Mouse (Mus musculus) lung, postnatal 36 days (tissue): Measurements from ENCODE around the gene Nup107.
"Not testable (repeated sequence)": the region's sequence is repeated elsewhere in the genome, so short reads cannot be mapped to it uniquely, and the experiment has no call there.

Experiments
- DNase-seq: peaks from one replicate; pipeline ENCODE4 v3.0.0; 2022; ENCODE audit warnings: mixed read lengths

Gene Nup107

DNA sequence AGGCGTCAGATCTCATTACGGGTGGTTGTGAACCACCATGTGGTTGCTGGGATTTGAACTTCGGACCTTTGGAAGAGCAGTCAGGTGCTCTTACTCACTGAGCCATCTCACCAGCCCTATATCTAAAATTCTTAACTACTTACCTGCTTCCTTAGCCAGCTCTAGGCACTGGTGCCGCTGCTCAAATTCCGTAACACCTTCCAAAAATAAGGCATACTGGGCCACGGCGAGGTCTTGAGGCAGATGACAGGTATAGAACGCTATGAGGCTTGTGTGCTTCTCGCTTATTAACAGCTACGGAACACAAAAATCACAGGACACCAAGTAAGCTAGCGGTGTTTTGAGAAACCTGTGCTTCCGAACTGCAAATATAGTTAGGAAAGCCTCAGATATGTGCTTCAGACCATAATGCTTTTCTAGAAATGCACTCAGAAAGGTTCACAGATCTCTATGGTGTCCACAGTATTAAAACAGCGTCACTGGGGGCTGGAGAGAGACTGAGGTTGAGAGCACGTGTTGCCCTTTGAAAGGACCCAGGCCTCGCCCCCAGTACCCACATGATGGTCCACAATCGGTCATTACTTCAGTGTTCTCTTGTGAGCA lies 28.8 kb downstream of the Nup107 start:
- DNase-seq = no peak

- no peak for DNase-seq
These were observed 29.5 kb downstream of the Nup107 start for GRCm38 (mm10) chr10:117762966-117763365.

GRCm38 (mm10) chr10:117762281-117762830 lies 30.1 kb downstream of the Nup107 start:
- no peak for DNase-seq

DNA sequence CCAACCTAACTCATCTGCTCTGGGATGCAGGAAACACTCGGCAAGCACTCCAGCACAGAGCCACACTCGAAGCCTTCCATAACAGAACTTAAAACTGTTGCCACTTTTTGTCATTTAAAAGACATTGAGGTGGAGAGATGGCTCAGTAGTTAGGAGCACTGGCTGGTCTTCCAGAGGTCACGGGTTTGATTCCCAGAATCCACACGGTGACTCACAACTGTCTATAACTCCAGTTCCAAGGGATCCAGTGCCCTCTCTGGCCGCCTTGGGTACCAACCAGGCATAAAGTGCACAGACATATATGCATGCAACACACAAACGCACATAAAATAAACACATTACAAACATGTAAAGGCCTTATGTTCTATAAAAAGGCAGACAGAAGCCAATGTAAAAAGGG lies 31.0 kb downstream of the Nup107 start:
- DNase-seq = no peak

- DNase-seq = no peak
These were observed 31.6 kb downstream of the Nup107 start for GRCm38 (mm10) chr10:117760831-117761335.

GRCm38 (mm10) chr10:117759844-117760630 lies 32.5 kb downstream of the Nup107 start:
- no peak for DNase-seq

DNA sequence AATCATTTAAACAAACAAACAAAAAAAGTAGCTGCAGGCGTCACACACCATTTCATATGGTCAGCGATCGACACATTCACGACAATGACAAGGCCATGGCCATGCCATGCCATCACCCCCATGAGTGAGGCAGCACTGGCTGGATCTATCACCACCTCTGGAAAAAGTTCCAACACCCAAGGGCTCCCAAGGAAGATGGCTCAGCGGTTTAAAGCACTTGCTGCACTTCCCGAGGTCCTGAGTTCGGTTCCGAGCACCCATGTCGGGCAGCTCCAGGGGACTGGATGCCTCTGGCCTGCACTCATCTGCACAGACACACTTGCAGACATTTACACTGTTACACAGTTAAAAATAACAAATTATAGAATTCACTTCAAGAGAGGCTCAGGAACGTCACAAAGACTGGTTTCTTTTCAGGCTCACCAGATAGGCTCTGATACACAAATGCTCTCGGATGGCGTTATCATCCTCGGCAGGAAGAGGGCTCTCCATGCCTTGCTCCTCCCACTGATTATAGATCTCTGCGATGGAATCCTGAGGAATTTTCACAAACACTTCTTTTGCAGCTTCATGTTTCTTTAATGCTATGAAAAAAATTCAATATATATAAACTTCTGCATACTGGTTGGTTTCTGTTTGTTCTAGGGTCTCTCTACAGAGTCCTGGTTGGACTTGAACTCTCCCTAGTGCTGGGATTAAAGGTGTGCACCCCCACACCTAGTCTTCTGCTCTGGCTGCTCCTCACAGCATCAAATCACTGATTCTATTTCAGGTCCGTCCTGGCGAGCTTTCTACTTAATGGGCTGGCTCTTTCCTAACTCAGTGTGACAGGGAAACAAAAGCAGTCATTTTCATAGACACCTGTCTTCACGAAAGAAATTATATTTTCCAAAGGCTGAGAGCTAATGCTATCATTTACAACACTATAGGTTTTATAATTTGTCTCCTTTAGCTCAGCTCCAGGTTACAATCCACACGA lies 33.5 kb downstream of the Nup107 start:
- DNase-seq = no peak

- DNase-seq = not testable (repeated sequence)
These were observed 34.2 kb downstream of the Nup107 start for GRCm38 (mm10) chr10:117758344-117758743.

GRCm38 (mm10) chr10:117757796-117758342 lies 34.6 kb downstream of the Nup107 start:
- no peak for DNase-seq

DNA sequence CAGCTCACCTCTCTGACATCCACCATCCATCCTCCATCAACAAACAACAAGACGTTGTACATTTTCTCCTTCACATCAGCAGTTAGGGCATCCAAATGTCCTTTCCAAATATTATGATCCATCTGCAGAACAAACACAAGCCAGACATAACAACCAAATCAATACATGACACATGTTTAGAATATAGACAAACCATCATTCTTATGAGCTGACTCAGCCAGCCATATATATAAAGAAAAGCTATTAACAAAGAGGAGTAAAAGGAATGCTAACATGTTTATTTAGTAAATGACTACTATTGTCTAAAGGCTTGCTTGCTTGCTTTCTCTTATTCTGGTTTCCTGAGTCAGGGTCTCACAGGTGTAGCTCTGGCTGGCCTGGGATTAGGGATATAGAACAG lies 35.2 kb downstream of the Nup107 start:
- no peak for DNase-seq

DNA sequence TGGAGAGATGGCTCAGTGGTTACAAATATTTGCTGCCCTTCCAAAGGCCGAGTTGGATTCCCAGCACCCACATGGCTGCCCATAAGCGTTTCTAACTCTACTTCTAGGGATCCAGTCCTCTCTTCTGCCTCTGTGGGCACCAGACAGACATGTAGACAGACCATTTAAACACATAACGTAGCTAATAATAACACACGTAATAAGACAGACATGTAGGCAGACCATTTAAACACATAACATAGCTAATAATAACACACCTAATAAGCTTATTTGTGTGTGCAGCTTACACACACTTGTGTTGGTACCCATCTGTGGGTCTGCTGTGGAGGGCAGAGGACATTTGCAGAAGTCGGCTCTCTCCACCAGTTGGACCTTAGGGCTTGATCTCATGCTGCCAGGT lies 35.7 kb downstream of the Nup107 start:
- DNase-seq = no peak

DNA sequence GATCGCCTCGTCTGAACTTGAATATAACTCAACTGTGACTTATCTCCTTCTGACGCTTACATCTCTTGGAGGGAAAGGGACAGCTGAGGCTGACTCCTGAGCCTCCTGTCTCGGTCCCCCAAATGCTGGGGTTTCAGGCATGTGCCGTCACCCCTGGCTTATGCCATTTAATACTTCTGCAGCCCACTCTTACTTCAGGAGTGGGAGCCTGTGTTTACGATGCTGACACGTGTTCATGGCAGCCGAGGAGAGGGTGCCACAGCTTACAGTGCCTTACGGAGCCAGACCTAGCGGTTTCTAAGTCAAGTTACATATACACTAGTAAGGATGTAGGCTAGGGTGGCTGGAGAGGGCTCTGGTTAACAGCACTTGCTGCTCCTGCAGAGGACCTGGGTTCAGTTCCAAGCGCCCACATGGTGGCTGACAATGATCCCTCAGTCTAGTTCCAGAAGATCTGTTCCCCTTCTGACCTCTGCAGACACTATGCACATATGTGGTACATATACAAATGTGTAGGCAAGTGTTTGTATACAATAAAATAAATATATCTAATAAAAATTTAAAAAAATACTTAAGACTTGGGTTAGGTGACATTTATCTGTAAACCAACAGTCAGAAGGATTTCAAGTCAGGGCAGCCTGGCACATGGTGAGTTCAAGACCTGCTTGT lies 36.6 kb downstream of the Nup107 start:
- DNase-seq = no peak

DNA sequence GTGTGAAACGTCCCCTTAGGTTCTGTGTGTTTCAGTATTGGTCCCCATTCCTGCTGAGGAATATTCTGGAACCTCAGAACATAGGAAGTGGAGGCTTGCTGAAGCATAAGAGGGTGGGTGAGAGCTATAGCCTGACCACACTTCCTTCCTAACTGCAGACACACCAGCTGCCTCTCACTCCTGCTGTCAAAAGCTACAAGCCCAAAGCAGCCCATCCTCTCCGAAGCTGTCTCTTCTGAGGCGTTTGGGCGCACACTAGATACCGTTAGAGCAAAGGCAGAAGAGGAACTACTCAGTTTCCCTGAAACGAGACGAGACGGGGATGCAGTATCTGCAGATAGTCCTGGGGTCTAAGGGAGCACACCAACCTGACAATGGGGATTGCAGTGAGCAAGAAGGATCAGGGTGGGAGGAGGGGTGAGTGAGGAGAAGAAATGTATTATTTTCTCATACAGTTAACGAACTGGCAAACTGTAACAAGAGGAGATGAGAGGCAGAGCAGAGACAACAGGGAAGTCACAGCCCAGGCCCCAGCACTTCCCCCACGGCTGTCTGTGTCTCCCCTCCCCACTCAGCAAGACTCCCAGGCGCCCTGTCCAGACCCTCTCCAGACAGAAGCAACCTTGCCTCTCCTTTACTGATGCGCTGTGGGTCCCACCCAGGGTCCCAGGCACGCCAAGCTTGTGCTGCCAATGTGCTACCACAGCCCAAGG lies 37.3 kb downstream of the Nup107 start:
- DNase-seq = peak; percentile 12

GRCm38 (mm10) chr10:117754609-117754940 lies 37.9 kb downstream of the Nup107 start:
- DNase-seq = no peak

DNA sequence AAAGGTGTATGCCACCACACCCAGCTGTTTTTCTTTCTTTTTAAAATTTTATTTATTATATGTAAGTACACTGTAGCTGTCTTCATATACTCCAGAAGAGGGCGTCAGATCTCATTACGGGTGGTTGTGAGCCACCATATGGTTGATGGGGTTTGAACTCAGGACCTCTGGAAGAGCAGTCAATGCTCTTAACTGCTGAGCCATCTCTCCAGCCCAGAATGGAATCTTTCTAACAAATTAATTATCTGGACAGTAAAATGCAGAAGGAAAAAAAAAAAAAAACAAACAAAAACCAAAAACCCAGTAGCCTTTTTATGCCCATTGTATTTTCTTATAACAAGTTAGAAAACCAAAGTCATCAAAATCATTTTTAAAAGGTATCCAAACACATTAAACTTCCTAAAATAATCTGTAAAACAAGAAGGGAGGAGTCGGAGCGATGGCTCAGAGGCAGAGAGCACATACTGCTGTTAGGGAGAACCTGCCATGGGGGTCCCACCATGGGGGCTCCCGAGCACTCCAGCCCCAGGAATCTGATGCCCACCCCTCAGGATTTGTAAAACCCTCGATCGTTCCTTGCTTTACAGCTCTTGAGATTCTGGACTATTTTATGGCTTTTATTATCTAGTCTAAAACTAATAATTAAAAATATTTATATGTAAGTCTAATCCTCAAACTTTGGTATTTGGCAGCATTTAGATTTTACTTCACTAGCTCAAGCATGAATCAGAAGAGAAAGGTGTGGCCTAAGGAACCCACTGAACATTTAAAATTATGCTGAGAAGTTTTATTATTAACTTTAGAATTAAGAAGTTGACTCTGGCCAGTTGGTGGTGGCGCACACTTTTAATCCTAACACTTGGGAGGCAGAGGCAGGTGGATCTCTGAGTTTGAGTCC lies 38.5 kb downstream of the Nup107 start:
- DNase-seq = no peak

GRCm38 (mm10) chr10:117752851-117753647 lies 39.5 kb downstream of the Nup107 start:
- no peak for DNase-seq

GRCm38 (mm10) chr10:117752304-117752821 lies 40.1 kb downstream of the Nup107 start:
- no peak for DNase-seq

- no peak for DNase-seq
These were observed 40.8 kb downstream of the Nup107 start for GRCm38 (mm10) chr10:117751744-117752143.

DNA sequence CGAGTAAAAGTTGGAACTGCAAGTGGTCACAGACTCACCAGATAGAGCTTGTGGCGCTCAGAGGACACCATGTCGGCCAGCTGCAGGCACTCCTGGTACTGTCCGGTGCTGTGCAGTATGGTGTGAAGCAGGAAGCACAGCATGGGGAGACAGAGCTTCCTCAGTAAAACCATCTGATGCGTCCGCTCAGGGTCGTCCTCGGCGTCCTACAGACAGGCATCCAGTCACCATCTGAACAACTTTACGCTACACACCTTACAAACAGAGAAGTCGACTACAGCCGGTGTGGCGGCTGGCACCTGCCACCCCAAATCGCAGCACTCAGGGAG lies 41.3 kb downstream of the Nup107 start:
- no peak for DNase-seq
